Mouse (Mus musculus) testis, postnatal 10 days (tissue): ENCODE measurements around the gene Mgarp.
"Not testable (repeated sequence)": the region's sequence is repeated elsewhere in the genome, so short reads cannot be mapped to it uniquely, and the experiment has no call there.

Experiments used
- DNase-seq: peaks from one replicate; pipeline ENCODE4 v3.0.0; 2021; ENCODE audit warnings: low spot score

The Mgarp gene

GRCm38 (mm10) chr3:51397700-51398299, 1.3 kb upstream of the Mgarp start:
- no peak for DNase-seq

- no peak for DNase-seq
These were observed 935 bp downstream of the Mgarp start for GRCm38 (mm10) chr3:51395461-51396145.

- no peak for DNase-seq
These were observed 1.7 kb downstream of the Mgarp start for GRCm38 (mm10) chr3:51394881-51395280.

DNA sequence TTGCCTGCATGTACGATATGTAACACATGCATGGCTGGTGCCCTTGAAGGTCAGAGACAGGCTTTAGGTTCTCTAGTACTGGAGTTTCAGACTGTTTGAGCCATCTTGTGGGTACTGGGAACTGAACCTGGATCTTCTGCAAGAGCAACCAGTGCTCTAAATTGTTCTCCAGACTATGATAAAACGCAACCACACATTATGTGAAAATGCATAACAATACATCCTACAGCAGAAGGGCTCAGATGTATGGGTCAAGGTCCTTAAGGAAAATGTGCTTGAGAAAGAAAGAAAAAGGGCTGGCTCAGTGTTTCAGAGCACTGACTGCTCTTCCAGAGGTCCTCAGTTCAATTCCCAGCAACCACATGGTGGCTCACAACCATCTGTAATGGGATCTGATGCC, 2.9 kb downstream of the Mgarp start:
- DNase-seq = no peak

DNA sequence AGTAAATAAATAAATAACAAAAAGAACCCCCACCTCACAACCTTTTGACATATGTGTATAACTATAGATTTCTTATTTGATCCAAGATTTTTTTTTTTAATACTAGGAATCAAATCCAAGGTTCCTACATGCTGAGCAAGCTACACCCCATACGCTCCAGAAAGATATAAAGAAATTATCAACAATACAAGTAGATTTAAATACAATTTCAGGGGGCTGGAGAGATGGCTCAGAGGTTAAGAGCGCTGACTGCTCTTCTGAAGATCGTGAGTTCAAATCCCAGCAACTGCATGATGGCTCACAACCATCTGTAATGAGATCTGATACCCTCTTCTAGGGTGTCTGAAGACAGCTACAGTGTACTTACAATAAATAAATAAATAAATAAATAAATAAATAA, 3.5 kb downstream of the Mgarp start:
- not testable (repeated sequence) for DNase-seq

DNA sequence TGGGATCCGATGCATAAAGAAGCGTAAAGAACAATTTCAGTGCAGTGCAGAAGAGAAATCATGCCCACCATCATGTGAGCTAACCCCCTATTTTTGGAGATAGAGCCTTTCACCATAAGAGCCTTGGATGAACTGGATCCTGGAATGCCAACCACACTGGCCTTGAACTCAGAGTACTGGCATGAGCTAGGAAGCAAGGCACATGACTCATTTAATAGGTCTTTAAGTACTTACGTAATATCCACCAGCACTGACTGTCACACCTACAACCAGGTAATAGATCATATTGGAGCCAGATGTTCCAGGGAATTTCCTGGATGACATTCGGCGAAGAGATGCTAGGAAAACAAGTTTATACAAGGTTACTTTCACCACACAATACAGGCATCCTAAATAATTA, 4.9 kb downstream of the Mgarp start:
- no peak for DNase-seq

DNA sequence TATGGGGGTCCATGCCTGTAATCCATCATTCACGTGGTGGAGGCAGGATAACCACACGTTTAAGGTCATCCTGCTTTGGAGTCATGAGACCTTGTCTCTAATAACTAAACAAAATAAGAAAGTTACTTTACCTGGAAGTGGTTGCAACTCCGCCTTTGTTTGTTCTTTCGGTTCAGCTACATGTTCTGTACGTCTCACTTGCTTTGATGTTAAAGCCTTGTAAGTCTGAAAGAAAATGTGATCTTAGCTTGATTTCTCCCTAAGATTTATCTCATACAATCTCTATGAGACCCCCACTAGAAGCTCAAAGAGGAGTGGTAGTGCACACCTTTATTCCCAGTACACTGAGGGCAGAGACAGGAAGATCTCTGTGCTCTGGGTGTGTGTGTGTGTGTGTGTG, 5.4 kb downstream of the Mgarp start:
- DNase-seq = no peak

DNA sequence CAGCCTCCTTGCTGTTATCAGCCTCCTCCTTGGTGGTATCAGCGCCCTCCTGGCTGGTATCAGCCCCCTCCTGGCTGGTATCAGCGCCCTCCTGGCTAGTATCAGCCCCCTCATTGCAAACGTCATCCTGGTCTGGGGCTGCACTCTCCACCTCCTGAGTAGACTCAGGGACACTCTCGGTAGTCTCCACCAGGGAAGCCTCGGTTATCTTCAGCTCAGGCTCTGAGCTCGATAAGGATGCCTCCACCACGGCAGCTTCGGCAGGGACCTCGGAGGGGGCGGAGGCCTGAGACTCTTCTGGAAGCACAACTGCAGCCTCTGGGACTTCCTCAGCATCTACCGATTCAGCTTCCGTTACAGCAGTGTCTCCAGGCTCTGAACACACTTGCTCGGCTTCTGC, 7.6 kb downstream of the Mgarp start:
- no peak for DNase-seq

- DNase-seq = no peak
These were observed 8.6 kb downstream of the Mgarp start for GRCm38 (mm10) chr3:51387868-51388381.

DNA sequence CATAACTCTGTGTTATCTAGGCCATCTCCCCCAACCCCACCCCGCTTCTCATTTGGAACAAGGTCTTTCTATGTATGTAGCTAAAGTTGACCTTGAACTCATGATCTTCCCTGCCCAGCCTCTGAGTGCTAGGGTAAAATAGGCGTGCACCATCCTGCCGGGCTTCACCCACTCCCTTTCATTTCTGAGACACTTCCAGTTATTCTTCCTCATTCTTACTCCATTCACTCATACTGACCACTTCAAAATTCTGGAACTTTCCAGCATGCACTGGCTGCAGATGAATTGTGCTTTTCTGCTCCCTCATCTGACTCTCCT, 9.4 kb downstream of the Mgarp start:
- DNase-seq = no peak

DNA sequence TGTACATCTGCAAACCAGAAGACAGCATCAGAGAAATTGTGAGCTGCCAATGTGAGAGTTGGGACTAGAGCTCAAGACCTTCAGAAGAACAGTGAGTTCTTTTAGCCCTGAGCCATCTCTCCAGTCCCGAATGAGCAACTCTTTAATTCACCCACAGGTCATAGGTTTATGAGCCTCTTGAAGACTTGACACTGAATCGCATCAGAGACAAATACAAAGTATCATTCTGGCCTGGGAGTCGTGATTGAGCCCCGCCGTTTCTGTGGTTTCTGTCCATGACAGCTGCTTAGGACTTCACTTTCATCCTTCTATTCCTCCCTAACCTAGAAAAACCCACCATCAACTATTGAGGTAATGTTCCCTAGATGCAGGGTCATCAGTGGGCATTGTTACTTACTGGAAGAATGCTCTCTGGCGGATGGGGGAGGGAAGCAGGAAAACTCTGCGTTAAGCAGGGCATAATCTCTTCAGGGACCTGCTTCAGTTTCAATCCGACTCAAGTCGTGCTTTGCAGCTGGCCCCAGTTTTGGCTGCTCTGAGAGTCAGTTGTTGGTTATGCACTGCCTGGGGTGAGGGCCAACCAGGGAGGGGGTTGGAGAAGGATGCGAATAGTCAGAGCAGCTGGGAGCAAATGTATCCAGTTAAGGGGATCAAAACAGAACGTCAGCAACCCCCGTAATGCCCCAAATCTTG, 10.0 kb downstream of the Mgarp start:
- DNase-seq = peak; percentile 67

DNA sequence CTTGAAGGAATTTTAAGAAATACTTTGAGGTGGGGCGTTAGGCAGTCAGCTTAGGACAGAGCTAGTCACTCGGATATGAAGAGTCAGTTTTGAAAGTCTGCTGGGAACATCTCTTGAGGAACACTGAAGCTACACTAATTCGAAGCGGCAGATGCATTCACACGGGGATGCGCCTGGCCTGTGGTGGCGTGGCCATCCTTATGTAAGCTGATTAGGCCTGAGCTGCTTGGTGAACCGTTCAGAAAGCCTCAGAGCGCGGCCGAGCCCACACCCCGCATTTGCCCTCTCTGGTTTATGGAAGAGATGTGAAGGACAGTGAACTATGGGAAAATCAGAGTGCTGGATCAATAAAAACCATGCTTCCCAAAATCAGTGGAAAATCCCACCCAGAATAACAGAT, 13.1 kb downstream of the Mgarp start:
- no peak for DNase-seq

DNA sequence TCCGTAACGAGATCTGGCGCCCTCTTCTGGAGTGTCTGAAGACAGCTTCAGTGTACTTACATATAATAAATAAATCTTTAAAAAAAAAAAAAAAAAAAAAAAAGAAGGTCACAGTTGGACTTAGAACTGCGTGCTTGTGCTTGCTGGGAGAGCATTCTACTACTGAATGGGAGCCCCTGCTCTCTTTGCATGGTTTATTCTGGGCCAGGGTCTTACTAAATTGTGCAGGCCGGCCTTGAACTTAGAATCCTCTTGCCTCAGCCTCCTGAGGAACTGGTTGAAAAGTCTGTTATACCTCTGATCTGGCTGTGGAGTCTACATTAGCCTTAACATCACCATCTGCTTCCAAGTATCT, 15.9 kb downstream of the Mgarp start:
- no peak for DNase-seq

DNA sequence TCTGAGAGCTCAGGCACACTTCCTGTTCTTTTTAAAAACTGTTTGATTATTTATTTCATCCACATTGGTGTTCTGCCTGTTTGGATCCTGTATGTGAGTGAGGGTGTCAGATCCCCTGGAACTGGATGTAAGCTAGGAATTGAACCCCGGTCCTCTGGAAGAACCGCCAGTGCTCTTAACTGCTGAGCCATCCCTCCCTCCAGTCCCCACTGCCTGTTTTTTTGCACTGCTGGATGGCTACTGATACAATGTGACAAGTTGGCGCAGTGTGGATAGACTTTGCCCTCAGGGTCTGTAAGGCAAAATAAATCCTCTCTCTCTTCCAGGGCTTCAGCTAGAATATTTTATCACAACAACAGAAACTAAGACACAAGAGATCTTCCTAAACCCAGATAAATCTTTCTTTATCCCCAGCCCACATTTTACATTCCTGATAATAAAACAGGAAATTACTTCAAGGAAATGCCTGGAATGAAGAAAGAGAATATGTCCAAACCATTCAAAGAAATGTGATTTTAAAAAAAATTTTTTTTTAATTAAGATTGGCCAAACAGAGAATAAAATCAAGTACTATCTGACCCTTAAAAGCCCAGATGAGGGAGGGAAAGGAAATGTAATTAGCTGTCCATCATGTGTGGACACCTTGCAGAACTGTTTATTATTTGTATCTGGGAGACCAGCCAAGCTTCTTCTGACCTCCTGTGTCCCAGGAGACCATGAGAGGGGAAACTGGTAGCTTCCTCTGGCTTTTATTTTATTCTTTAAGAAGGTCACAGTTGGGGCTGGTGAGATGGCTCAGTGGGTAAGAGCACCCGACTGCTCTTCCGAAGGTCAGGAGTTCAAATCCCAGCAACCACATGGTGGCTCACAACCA, 16.5 kb downstream of the Mgarp start:
- no peak for DNase-seq

DNA sequence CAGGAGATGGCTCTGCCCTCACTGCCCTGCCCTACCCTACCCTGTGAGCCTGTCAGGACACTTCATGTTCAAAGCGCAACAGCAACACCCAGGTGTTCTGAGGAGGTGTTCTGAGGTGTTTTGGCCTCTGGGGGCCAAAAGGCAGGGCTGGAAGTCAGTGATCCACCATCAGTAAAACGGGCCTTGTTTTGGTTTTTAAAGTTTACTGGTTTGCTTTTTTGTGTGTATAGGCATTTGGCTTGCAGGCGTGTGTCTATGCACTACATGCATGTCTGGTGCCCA, 17.9 kb downstream of the Mgarp start:
- no peak for DNase-seq

DNA sequence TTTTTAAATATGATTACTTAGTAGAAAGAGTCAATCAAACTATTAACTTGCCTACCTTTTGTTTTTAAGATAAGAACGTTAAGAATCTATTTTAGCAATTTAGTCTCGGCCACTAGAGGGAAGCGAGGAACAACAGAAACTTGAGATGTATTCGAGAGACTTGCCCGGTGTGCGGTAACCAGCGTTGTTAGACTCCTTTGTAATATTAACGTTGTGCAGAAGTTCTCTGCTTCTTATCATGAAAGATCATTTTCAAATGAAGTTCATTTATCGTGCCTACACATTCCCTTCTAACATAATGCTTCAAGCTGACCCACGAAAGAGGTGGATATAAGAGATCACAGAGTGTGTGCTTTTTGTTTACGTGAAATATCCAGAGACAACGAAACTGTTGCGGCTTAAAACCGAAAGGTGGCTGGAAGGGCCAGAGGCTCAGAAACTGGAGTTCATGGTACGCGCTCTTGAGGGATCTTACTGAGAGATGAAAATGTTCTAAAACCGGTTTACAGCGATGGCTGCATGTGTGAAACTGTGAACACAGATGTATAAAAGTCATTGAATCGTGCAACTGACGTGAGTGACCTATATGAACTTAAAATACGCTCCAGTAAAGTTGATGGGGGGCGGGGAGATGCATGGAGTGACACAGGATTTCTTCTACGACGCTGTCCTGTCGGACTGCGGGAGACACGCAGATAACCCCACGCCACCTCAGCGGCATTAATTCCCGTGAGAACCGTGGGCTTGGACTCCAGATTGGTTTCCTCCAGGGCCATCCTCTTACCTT, 18.5 kb downstream of the Mgarp start:
- DNase-seq = no peak

GRCm38 (mm10) chr3:51375307-51376265, 21.0 kb downstream of the Mgarp start:
- peak; percentile 79 for DNase-seq

DNA sequence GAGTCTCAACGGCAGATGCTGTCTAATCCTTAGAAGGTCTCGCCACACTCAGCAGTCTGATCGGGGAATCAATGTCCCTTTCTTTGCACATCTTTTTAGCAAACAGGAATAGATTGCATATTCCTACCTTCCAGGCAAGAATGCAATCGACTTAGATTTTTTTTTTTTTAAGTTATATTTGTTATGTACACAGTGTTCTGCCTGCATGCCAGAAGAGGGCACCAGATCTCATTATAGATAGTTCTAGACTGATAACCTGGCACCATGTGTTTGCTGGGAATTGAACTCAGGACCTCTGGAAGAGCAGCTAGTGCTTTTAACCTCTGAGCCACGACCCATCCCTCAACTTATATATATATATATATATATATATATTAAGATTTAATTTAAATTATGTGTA, 23.0 kb downstream of the Mgarp start:
- DNase-seq = no peak

GRCm38 (mm10) chr3:51372883-51373282, 23.7 kb downstream of the Mgarp start:
- DNase-seq = no peak

- no peak for DNase-seq
These were observed 24.7 kb downstream of the Mgarp start for GRCm38 (mm10) chr3:51371826-51372225.

DNA sequence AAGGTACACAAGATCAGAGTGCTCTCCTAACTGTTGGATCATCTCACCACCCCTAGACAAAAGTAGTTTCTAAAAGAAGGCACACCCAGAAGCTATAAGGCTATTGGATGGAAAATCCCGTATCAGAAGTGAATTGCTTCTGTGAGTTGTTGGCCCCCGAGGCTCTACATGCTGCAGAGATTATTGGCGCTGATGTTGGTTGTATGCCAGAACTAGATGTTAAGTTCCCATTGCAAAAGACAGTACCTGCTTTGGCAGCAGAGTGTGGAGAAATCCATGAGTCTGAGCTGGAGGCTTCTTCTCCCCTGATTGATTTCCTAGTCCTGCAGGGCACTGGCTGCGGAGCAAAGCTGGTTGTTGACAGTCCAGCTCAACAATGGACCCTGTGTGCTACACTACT, 28.5 kb downstream of the Mgarp start:
- no peak for DNase-seq
